Mouse (Mus musculus): Measurements from ENCODE around the gene Fermt3.
"Not testable (repeated sequence)": the region's sequence is repeated elsewhere in the genome, so short reads cannot be mapped to it uniquely, and the experiment has no call there.

Gene Fermt3

DNA sequence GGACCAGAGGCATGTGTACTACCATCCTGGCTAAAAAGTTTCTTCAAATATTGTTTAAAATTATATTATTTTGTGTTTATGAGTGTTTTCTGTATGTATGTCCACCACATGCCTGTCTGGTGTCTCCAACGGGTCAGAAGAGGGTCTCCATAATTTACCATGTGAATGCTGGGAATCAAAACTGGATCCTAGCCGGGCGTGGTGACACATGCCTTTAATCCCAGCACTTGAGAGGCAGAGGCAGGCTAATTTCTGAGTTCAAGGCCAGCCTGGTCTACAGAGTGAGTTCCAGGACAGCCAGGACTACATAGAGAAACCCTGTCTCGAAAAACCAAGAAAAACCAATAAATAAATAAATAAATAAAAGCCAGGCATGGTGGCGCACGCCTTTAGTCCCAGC lies 28.1 kb downstream of the Fermt3 start:
- DNase-seq (ENCODE audit: low spot score in 2 of 2): not testable (repeated sequence)

DNA sequence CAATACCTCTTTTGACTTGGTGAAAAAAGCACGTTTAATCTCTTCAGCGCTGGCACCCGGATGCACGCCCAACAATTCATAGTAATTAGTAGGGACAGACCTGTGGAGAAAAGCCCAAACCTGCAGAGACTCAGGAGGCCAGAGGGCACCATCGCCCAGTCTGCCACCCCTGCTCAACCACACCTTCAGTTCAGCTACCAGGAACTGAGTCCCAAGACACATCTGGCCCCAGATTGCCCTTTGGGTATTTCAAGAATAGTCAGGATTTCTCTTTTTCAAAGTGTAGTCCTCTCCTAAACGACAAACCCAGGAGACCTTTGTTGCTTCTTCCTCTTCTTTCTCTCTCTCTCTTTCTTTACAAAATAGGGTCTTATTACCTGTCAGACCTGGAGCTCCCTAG lies 28.6 kb downstream of the Fermt3 start:
- no peak for DNase-seq (ENCODE audit: low spot score in 2 of 2)

DNA sequence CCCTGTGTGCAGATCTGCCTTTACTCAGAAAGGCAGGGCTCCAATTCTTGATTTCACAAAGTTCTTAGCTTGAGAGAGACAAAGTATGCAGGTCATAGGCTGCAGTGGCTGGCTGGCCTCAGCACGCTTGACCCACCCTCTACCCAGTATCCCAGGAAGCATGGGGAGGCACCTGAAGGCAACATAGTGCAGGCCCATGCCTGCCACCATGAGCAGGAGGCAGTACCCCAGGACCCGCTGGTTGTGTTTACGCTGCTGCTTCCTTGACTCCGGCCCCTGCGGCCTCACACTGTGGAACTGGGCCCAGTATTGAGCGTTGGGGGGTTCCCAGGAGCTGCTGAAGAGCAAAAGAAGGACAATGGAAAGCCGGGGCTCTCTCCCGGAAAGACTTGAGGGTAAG lies 30.0 kb downstream of the Fermt3 start:
- DNase-seq (ENCODE audit: low spot score in 2 of 2): no peak

GRCm38 (mm10) chr19:6987904-6988285 lies 31.4 kb downstream of the Fermt3 start:
- no peak for DNase-seq (ENCODE audit: low spot score in 2 of 2)

DNA sequence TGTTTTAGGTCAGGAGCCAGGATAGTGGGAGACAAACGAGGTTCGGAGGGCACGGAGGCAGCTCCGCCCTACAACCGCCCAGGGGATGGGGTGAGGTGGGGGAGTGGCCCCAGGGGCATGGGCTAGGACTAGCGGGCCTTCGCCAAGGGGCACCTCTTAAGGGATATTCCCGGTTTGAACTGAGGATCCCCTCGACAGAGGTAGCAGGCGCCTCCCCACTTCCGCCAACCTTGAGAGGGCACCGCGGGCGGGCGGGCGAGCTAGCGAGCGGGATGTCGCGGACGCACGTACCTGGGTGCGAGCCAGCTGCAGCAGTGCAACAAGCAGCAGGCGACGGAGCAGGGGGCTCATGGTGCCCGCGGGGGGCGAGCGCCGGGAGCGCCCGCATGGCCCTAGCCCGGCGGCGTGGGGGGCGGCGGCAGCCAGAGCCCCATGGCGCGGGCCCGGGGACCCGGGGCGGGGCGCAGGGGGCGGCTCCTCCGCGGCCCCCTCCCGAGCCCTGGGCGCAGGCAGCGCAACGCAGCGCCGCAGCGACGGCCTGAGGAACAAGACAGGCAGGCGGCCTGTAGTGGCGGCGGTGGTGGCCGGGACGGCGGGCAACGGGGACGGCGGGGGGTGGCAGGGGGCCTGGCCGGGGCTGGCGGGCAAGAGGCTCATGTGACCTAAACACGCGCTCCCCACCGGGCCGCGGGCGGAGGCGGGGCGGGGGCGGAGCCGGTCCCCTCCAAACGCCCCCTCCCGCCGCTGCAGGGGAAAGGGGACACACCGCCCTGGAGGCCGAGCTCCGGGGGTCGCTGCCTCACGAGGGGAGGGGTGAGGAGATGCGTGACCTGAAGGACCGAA lies 32.0 kb downstream of the Fermt3 start, which contains the start of gene Vegfb:
Vegfb (minus strand) TSS at position 591 of the 843 bp plus-strand sequence.
- DNase-seq (ENCODE audit: low spot score in 2 of 2): peak in 1 of 2 experiments; percentile 51

DNA sequence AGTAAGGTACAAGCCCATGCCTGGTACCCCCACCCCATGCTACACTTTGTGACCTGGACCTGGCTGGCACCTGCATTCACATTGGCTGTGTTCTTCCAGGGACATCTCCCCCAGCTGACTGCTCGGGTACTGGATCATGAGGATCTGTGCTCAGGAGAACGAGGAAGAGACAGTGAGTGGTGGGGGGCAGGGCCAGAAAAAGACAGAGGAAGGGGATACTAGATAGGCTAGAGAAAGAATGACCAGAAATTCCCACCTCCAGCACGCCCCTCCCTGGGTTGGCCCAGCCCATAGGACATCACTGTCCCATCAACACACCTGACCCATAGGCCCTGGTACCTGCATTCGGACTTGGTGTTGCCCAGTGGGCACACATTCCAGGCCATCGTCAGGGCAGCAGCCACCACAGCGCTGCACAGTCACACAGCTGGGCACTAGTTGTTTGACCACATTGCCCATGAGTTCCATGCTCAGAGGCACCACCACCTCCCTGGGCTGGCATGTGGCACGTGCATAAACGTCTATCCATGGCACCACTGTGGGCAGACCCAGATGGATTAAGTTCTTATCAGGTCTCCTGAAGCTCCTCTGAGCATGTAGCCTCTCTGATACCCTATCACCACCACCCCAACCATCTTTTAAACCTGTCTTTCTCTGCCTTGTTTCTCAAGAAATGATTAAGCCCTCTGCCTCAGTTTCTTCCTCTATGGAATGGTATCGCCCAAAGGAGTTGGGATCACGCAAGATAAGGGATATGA lies 33.1 kb downstream of the Fermt3 start:
- DNase-seq (ENCODE audit: low spot score in 2 of 2): no peak

- DNase-seq (ENCODE audit: low spot score in 2 of 2): no peak
Observed at GRCm38 (mm10) chr19:6985300-6985699, 34.0 kb downstream of the Fermt3 start.

DNA sequence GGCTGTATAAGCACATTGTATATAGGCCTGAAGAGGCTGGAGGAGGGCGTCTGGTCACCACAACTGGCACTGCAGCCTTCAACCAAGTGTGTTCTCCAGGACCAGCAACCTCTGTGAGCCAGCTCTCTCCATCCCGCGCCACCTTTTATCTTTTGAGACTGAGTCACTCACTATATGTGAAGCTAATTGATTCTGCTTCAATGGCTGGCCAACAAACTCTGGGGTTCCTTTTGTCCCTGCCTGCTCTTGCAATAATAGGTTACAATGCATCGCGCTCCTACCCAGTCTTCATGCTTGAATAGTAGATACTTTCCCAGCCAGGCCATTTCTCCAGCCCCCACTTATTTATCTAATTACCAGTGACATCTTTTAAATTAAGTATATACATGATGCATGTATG lies 35.6 kb downstream of the Fermt3 start:
- DNase-seq (ENCODE audit: low spot score in 2 of 2): no peak

GRCm38 (mm10) chr19:6981465-6981864 lies 37.8 kb downstream of the Fermt3 start:
- no peak for DNase-seq (ENCODE audit: low spot score in 2 of 2)

- DNase-seq (ENCODE audit: low spot score in 2 of 2): peak; percentile 97 to 98
Observed at GRCm38 (mm10) chr19:6980381-6981093, 38.7 kb downstream of the Fermt3 start, which contains the start of gene Fkbp2. Fkbp2 (minus strand) TSS chr19:6980501.

- peak; percentile 99 for DNase-seq (ENCODE audit: low spot score in 2 of 2)
Observed at GRCm38 (mm10) chr19:6979486-6980380, 39.5 kb downstream of the Fermt3 start.

GRCm38 (mm10) chr19:6979001-6979479 lies 40.2 kb downstream of the Fermt3 start:
- DNase-seq (ENCODE audit: low spot score in 2 of 2): peak; percentile 58 to 66

DNA sequence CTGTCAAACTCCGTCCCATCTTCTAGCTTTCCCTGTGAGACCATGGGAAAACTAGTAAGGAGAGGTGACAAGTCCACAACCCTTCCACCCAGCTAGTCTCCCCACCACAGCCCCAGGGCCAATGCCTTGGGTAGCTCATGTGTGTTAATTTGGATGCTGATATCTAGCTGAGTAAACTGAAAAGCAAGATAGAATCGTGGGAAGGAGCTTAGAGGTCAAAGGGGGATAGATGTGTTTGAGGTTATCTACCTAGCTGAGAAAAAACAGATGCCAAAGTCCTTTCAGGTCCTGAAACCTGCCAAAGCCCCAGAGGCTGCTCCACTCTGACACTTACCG lies 40.7 kb downstream of the Fermt3 start:
- no peak for DNase-seq (ENCODE audit: low spot score in 2 of 2)

DNA sequence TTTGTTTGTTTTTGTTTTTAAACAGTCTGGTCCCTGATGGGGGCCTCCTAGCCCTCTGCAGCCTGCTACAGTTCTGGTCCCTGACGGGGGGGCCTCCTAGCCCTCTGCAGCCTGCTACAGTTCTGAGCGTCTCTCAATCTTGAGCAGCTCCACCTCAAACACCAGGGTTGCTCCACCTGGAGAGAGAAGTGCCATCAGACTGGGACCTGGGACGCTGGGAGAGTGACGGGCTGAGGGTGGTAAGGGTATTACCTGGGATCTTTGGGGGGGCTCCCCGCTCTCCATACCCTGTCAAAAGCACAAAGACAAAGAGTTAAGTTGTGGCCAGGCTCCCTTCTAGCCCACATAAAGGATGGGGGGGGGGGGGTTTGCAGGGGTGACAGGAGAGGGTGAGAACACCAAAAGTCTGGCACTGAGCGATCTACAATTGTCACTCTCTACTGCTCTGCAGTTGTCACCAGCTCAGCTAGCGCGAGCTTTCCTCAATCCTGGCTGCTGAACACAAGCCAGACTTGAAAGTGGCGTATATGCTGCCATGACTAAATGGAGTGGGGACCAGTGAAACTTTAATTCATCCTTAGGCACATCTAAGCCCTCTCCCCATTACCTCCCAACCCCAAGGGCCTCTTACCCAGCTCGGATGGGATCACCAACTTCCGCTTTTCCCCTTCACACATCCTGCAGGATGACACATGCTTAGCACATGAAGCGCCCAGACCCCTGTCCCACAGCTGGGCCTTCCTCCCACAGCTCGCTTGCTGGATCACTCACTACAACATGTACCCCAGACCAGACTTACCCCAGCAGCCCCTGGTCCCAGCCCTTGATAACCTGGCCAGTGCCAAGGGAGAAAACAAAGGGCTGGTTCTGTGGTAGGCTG lies 41.3 kb downstream of the Fermt3 start:
- no peak for DNase-seq (ENCODE audit: low spot score in 2 of 2)

- peak in 1 of 2 experiments; percentile 71 for DNase-seq (ENCODE audit: low spot score in 2 of 2)
Observed at GRCm38 (mm10) chr19:6975537-6976521, 43.4 kb downstream of the Fermt3 start, which contains the start of gene Plcb3. Plcb3 (minus strand) TSS chr19:6976470.

- peak in 1 of 2 experiments; percentile 72 for DNase-seq (ENCODE audit: low spot score in 2 of 2)
Observed at GRCm38 (mm10) chr19:6974211-6975205, 44.8 kb downstream of the Fermt3 start, which contains the start of gene Ppp1r14b. Ppp1r14b (plus strand) TSS chr19:6974968.

DNA sequence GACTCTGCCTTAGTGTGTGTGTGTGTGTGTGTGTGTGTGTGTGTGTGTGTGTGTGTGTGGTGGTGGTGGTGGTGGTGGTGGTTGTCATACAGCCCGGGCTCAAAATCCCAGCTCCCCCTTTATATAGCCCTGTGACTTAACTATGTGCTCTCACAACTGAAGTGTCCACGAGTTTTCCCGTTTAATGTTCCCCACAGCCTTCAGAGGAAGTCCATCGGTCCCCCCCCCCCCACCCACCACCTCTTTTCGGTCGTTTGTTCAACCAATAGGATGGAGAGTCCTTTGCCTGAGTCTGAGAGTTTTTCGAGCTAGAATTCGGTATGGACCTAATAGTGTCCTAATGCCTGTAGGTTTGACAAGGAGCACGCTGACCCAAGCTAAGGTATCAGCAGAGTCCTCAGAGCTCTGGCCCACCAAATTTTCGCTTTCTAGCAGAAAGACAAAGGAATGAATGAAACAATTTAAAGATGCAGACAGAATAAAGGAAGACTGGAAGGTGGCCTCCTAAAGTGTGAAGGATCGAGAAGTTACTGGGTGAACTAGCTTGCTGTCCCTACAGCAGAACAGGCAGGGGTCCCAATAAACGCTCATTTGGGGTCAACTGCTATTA lies 45.6 kb downstream of the Fermt3 start:
- no peak for DNase-seq (ENCODE audit: low spot score in 2 of 2)

All from left cerebral cortex, adult 9 months (tissue).